Mouse (Mus musculus) limb, embryonic 12.5 days (tissue): Measurements from ENCODE around the gene Gm10570. TPM values are rescaled to one million over a fixed set of nuclear protein-coding genes. Genes with fewer than 3 reads are reported as not detected.

Experiments used
- ATAC-seq: fragments of 200-750 bp; cut with Nextera tagmentation; 2 replicates; pipeline ENCODE4 v1.8.0; 2017; ENCODE audit warnings: low read depth, moderate TSS enrichment; ENCODE audit not compliant: insufficient number of reproducible peaks, insufficient read depth, low FRiP score, low TSS enrichment
- H3K27ac ChIP-seq: fragments of 300-500 bp; sonication (generic); 2 replicates; pipeline ENCODE4 v1.5.1; 2016; ENCODE audit warnings: mild to moderate bottlenecking, moderate library complexity
- H3K27me3 ChIP-seq: fragments of 300-500 bp; sonication (generic); 2 replicates; pipeline ENCODE4 v1.6.1; 2016; ENCODE audit warnings: mild to moderate bottlenecking, moderate library complexity
- H3K36me3 ChIP-seq: fragments of 300-500 bp; sonication (generic); 2 replicates; pipeline ENCODE4 v1.6.1; 2016; ENCODE audit warnings: mild to moderate bottlenecking, moderate library complexity
- H3K4me1 ChIP-seq: fragments of 300-500 bp; sonication (generic); replicated peaks from 2 replicates; pipeline ENCODE4 v1.6.1; 2016
- H3K4me2 ChIP-seq: fragments of 300-500 bp; sonication (generic); 2 replicates; pipeline ENCODE4 v1.6.1; 2016; ENCODE audit warnings: mild to moderate bottlenecking, moderate library complexity
- H3K4me3 ChIP-seq: fragments of 300-500 bp; sonication (generic); replicated peaks from 2 replicates; pipeline ENCODE4 v1.5.1; 2016; ENCODE audit warnings: mild to moderate bottlenecking
- H3K9ac ChIP-seq: fragments of 300-500 bp; sonication (generic); replicated peaks from 2 replicates; pipeline ENCODE4 v1.6.1; 2016; ENCODE audit warnings: mild to moderate bottlenecking, moderate library complexity
- H3K9me3 ChIP-seq: fragments of 300-500 bp; sonication (generic); 2 replicates; pipeline ENCODE4 v1.6.1; 2016; ENCODE audit warnings: mild to moderate bottlenecking, moderate library complexity
- WGBS: fragments of 180-500 bp; shearing (Covaris S2); methylation state at CpG from one replicate; pipeline ENCODE4 v1.1.7; 2016; 5-methylcytosine and 5-hydroxymethylcytosine counted together
- polyA plus RNA-seq: library from polyadenylated mRNA; unstranded; fragments of >200 nt; fragmentation: Nextera tagmentation; extraction: Ambion mirVana; gene quantifications from 2 replicates; pipeline ENCODE4 v1.2.1, GENCODE M21; 2016

Gene Gm10570
- polyA plus RNA-seq, 1 experiment from 2014 or later: not detected

DNA sequence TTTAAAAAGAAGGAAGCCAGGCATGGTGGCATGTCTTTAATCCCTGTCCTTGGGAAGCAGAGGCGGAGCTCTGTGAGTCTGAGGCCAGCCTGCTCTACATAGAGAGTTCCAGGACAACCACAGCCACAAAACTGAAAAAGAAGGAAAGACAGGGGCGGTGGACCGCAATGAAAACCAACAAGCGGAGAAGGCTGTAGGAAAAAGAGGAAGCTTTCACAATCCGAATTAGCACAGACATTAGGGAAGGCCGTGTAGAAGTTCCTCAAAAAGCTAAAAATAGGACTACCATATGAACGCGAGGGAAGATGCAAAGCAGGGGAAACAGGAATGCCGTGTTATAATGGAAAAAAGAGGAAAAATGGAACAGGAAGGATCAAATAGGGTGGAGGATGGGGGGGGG is 24.6 kb downstream of the Gm10570 start:
- no peak for ATAC-seq
- no peaks in the 10 kb centered on the region for H3K36me3 ChIP-seq
- WGBS: 86% methylated on average over 9 of the region's 9 CpGs

DNA sequence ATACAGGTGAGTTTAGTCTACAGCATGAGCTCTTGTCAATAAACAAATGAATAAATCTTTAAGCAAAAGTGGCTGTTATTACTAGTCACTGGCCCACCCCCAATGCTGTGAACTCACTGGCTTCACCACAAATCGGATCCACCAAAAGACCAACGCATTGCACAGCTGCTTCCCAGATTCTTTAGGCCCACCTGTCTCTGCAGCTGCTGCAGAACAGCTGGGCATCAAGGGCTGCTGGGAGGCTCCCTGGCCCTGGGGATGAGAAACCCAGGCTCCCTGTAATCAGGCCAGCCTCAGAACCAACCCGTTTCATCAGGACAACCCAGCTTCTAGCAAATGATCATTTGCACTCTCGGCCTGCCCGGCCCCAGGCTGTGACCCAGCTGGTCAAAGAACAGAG is 25.6 kb downstream of the Gm10570 start:
- WGBS: 54% methylated on average over 5 of the region's 5 CpGs
- Histone ChIP-seq H3K4me2 (no peak overlapping the region), H3K4me3 (no peak overlapping the region), H3K9me3 (no peaks in the 10 kb centered on the region), H3K9ac (no peak overlapping the region), H3K36me3 (no peaks in the 10 kb centered on the region), H3K4me1 (no peaks in the 10 kb centered on the region), H3K27ac (no peak overlapping the region), H3K27me3 (peaks cover 31% of the 10 kb centered on the region; the same call in 1 of the 2 replicates)
- no peak for ATAC-seq

More for the DNA sequence above, 24.6 kb downstream of the Gm10570 start:
- no peak overlapping the region for H3K9ac ChIP-seq
- H3K27ac ChIP-seq: no peak overlapping the region
- no peaks in the 10 kb centered on the region for H3K9me3 ChIP-seq
- no peak overlapping the region for H3K4me2 ChIP-seq
- peaks cover 29% of the 10 kb centered on the region; the same call in 1 of the 2 replicates for H3K27me3 ChIP-seq
- H3K4me3 ChIP-seq: no peak overlapping the region
- H3K4me1 ChIP-seq: no peaks in the 10 kb centered on the region

- no peak within 1 kb of the TSS for H3K4me3 ChIP-seq
- H3K9ac ChIP-seq: no peak within 1 kb of the TSS
- H3K4me1 ChIP-seq: peaks cover 5% of the 10 kb centered on the region; the same call in 1 of the 2 replicates
- H3K4me2 ChIP-seq: no peak within 1 kb of the TSS
- WGBS: 71% methylated on average over 2 of the region's 2 CpGs
- peaks cover 26% of the 10 kb centered on the region for H3K27me3 ChIP-seq
- no peak for ATAC-seq
- H3K27ac ChIP-seq: no peak within 1 kb of the TSS
- H3K9me3 ChIP-seq: no peaks in the 10 kb centered on the region
- H3K36me3 ChIP-seq: no peaks in the 10 kb centered on the region
Observed at GRCm38 (mm10) chr4:130279105-130279504, 29.4 kb downstream of the Gm10570 start, which contains the start of gene Serinc2. Gene Serinc2 (minus strand): TSS chr4:130279205.

- peaks cover 16% of the 10 kb centered on the region for H3K4me1 ChIP-seq
- no peaks in the 10 kb centered on the region for H3K9me3 ChIP-seq
- 65% methylated on average over 7 of the region's 7 CpGs for WGBS
- H3K4me3 ChIP-seq: no peak overlapping the region
- H3K27me3 ChIP-seq: peaks cover 26% of the 10 kb centered on the region
- H3K27ac ChIP-seq: no peak overlapping the region
- no peak overlapping the region for H3K4me2 ChIP-seq
- no peak overlapping the region for H3K9ac ChIP-seq
- no peak for ATAC-seq
- peaks cover 2% of the 10 kb centered on the region; the same call in 1 of the 2 replicates for H3K36me3 ChIP-seq
Observed at GRCm38 (mm10) chr4:130276573-130277176, 31.8 kb downstream of the Gm10570 start.

GRCm38 (mm10) chr4:130275823-130276105 is 32.7 kb downstream of the Gm10570 start:
- WGBS: 44% methylated on average over 5 of the region's 5 CpGs
- peak overlapping the region; percentile 90 for H3K4me3 ChIP-seq
- peaks cover 16% of the 10 kb centered on the region for H3K4me1 ChIP-seq
- peak overlapping the region; percentile 96 for H3K27ac ChIP-seq
- peaks cover 11% of the 10 kb centered on the region for H3K36me3 ChIP-seq
- H3K9me3 ChIP-seq: no peaks in the 10 kb centered on the region
- ATAC-seq: no peak
- H3K4me2 ChIP-seq: peak overlapping the region; percentile 82
- H3K9ac ChIP-seq: peak overlapping the region; percentile 98
- H3K27me3 ChIP-seq: peaks cover 26% of the 10 kb centered on the region

- ATAC-seq: peak; percentile 58
- peak overlapping the region; percentile 82 for H3K4me2 ChIP-seq
- peaks cover 16% of the 10 kb centered on the region for H3K4me1 ChIP-seq
- H3K27me3 ChIP-seq: peaks cover 22% of the 10 kb centered on the region
- whole genome bisulfite sequencing: under 1% methylated on average over 62 of the region's 62 CpGs
- H3K36me3 ChIP-seq: peaks cover 15% of the 10 kb centered on the region
- H3K9me3 ChIP-seq: no peaks in the 10 kb centered on the region
- H3K27ac ChIP-seq: peak overlapping the region; percentile 96
- peak overlapping the region; percentile 90 for H3K4me3 ChIP-seq
- peak overlapping the region; percentile 98 for H3K9ac ChIP-seq
Observed at GRCm38 (mm10) chr4:130275016-130275822, 33.3 kb downstream of the Gm10570 start.

- under 1% methylated on average over 28 of the region's 29 CpGs for WGBS
- peaks cover 22% of the 10 kb centered on the region for H3K27me3 ChIP-seq
Observed at GRCm38 (mm10) chr4:130274346-130275015, 34.0 kb downstream of the Gm10570 start.

GRCm38 (mm10) chr4:130273698-130274345 is 34.7 kb downstream of the Gm10570 start:
- Histone ChIP-seq H3K27ac (peak overlapping the region; percentile 96), H3K4me1 (peaks cover 16% of the 10 kb centered on the region), H3K9me3 (no peaks in the 10 kb centered on the region), H3K27me3 (peaks cover 17% of the 10 kb centered on the region), H3K4me2 (peak overlapping the region; percentile 82), H3K9ac (peak overlapping the region; percentile 98), H3K36me3 (peaks cover 28% of the 10 kb centered on the region), H3K4me3 (peak overlapping the region; percentile 90)
- WGBS: 10% methylated on average over 11 of the region's 12 CpGs
- peak; percentile 5; the same call in 1 of the 2 replicates for ATAC-seq

More at GRCm38 (mm10) chr4:130274346-130275015, 34.0 kb downstream of the Gm10570 start:
- Histone ChIP-seq H3K27ac (peak overlapping the region; percentile 96), H3K4me2 (peak overlapping the region; percentile 82), H3K4me1 (peaks cover 16% of the 10 kb centered on the region), H3K36me3 (peaks cover 22% of the 10 kb centered on the region), H3K9me3 (no peaks in the 10 kb centered on the region), H3K4me3 (peak overlapping the region; percentile 90), H3K9ac (peak overlapping the region; percentile 98)
- ATAC-seq: peak; percentile 83

DNA sequence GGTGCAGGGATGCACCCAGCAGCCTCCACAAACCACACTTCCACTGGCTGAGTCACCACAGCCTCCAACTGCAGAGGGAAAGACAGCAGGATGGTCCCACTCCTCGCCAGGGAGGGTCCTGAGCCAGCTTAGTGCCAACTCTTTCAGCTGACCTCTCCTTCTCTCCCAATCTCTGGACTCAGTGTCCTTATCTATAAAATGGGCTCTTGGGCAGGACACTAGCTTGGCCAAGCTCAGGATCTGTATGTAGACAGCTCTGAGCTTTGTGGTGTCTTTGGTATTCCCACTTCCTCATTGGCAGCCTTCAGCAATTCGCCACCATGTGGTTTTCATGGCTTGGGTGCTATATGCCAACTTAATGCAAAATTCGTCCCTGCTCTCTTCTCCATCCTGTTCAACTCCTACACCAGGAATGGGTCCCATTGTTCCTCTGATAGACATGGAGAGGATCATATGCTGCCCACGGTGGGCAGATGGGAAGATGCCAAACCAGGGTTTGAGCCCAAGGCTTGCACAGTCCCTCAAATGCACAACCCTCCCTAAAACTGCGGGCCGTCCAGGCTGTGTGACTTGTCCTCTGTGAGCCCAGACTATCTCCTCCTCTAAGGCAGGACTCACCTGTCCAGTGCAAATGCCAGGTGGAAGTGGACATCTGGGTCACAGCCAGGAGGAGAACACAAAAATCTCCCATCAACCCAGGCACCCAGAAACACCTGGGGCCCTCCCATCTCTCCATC is 37.7 kb downstream of the Gm10570 start:
- no peak overlapping the region for H3K4me3 ChIP-seq
- H3K27ac ChIP-seq: no peak overlapping the region
- no peaks in the 10 kb centered on the region for H3K9me3 ChIP-seq
- ATAC-seq: no peak
- no peak overlapping the region for H3K4me2 ChIP-seq
- H3K4me1 ChIP-seq: peaks cover 30% of the 10 kb centered on the region
- no peaks in the 10 kb centered on the region for H3K27me3 ChIP-seq
- no peak overlapping the region for H3K9ac ChIP-seq
- WGBS: 85% methylated on average over 6 of the region's 6 CpGs
- peaks cover 31% of the 10 kb centered on the region for H3K36me3 ChIP-seq

DNA sequence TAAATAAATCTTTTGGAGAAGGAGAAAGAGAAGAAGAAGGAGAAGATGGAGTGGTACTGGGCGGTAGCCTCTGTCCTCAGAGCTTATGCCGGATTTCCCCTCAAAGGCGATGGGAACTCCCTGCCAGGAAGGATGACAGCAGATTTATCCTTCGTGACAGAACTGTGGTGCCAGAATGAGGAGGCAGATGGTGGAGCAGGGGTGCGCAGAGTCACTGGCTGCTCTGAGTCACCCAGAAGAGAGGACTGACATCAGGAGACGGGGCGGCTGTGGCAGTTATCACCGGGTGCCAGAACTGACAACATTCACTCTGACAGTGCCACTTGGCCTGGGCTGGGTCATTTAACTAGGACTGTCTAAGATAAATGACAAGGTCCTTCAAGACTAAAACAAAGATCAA is 38.4 kb downstream of the Gm10570 start:
- H3K4me2 ChIP-seq: no peak overlapping the region
- H3K9ac ChIP-seq: no peak overlapping the region
- no peaks in the 10 kb centered on the region for H3K27me3 ChIP-seq
- H3K4me1 ChIP-seq: peaks cover 26% of the 10 kb centered on the region
- H3K27ac ChIP-seq: no peak overlapping the region
- no peak for ATAC-seq
- WGBS: 86% methylated on average over 8 of the region's 8 CpGs
- H3K4me3 ChIP-seq: no peak overlapping the region
- no peaks in the 10 kb centered on the region for H3K9me3 ChIP-seq
- H3K36me3 ChIP-seq: peaks cover 31% of the 10 kb centered on the region
